Mouse (Mus musculus) bone marrow macrophage, adult 2 months (primary cell): ENCODE data around the gene Il1rl2.
A peak's percentile ranks its signal among the peaks of the same experiment; 100 is the strongest.

Experiments used
- CTCF ChIP-seq: IDR thresholded peaks from 2 replicates; pipeline ENCODE4 v1.5.1; 2012; ENCODE audit warnings: low read depth, mild to moderate bottlenecking, low read length, moderate library complexity
- POLR2A ChIP-seq: IDR thresholded peaks from 2 replicates; pipeline ENCODE4 v1.6.1; 2012; ENCODE audit warnings: mild to moderate bottlenecking, low read depth, low read length, borderline replicate concordance

- TF ChIP-seq POLR2A, result no peak
- 0 out of 2 replicates have a peak, but pooled peaks have one; percentile 7 for TF ChIP-seq CTCF
These were observed 31.0 kb downstream of the Il1rl2 start for GRCm38 (mm10) chr1:40355431-40355843.
